Mouse (Mus musculus) adipose tissue, adult 10 weeks (tissue): ENCODE data around the gene Svs1. TPM values are rescaled to one million over a fixed set of nuclear protein-coding genes. Genes with fewer than 3 reads are reported as not detected.

Experiments
- polyA plus RNA-seq: library from polyadenylated mRNA; stranded (reverse); fragments of 350-450 nt; fragmentation: Illumina TruSeq; extraction: RNeasy Lipid Tissue Mini Kit (QIAGEN cat#74804); gene quantifications from one replicate; pipeline ENCODE4 v1.2.3, GENCODE M21; 2014; ENCODE audit warnings: low read depth, low replicate concordance

Svs1 gene
- polyA plus RNA-seq, result not detected

GRCm38 (mm10) chr6:48986444-48986990 lies at the start of gene Svs1:
Svs1 (plus strand) TSS chr6:48986861.

GRCm38 (mm10) chr6:48974663-48975062 lies 12.0 kb upstream of the Svs1 start, which contains the start of gene Doxl2:
Doxl2 (plus strand) TSS chr6:48974963.

DNA sequence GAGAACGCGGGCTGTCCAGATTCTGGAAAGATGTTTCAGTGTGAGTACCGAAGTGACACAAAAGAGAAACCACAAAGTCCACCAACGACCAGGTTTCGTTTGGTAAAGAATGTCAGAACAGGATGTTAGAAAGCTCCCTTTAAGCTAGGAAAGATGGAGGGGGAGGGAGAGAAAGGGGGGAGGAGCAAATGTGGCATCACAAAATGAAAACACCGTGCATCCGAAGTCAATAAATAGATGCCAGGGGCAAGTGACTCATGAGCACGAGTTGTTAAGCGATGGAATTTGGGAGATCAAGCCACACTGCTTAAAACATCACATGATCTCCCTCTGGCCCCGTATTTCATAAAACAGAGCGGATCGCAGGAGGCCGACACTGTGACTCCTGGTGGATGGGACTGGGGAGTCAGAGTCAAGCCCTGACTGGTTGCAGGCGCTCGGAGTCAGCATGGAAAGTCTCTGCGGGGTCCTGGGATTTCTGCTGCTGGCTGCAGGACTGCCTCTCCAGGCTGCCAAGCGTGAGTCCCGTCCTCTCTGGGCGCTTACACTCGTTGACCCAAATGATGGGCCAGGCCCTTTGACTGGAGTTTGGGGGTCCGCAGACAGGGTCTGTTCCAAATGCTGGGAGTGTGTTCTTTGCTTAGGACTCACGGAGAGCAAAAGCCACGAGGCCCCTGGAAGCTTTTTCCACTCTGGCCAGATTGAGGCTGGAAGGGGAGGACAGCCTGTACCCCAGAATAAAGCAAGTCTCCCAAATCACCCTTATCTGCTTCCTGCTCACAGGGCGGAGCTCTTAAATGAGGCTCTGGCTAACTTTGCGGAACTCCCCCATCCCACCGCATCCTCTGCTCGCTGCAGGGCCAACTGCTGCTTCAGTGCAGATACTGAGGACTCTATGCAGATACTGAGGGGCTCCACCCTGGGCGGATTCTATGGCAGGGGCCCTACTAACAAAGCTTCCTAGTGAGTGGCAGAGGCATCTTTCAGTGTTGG lies 49.9 kb downstream of the Svs1 start, which contains the start of gene Gpnmb:
Gene Gpnmb (plus strand): TSS at position 272 of the 993 bp plus-strand sequence.

Other genes starting within 250 kb of the Svs1 start
- 5.4 TPM for gene Gimap1, start 247.8 kb upstream of the Svs1 start, polyA plus RNA-seq
- gene Gimap5, start 240.7 kb upstream of the Svs1 start, polyA plus RNA-seq, result 4.5 TPM
- gene Gimap3, start 216.0 kb upstream of the Svs1 start, polyA plus RNA-seq, result 5.8 TPM
- gene Tmem176a, start 145.9 kb upstream of the Svs1 start, polyA plus RNA-seq, result 249 TPM
- gene Tmem176b, start 145.4 kb upstream of the Svs1 start, polyA plus RNA-seq, result 309 TPM
- gene Aoc1, start 114.0 kb upstream of the Svs1 start, polyA plus RNA-seq, result 1.5 TPM
- not detected for gene 1600015I10Rik, start 57.0 kb upstream of the Svs1 start, polyA plus RNA-seq
- not detected for gene Doxl2, start 11.9 kb upstream of the Svs1 start, polyA plus RNA-seq
- 36.2 TPM for gene Gpnmb, start 49.7 kb downstream of the Svs1 start, polyA plus RNA-seq
- gene Malsu1, start 86.9 kb downstream of the Svs1 start, polyA plus RNA-seq, result 22.6 TPM
- 2.6 TPM for gene Igf2bp3, start 228.1 kb downstream of the Svs1 start, polyA plus RNA-seq